Comparison of ENCODE assay signal across 8 mouse cellular contexts in the genomic region with DNA sequence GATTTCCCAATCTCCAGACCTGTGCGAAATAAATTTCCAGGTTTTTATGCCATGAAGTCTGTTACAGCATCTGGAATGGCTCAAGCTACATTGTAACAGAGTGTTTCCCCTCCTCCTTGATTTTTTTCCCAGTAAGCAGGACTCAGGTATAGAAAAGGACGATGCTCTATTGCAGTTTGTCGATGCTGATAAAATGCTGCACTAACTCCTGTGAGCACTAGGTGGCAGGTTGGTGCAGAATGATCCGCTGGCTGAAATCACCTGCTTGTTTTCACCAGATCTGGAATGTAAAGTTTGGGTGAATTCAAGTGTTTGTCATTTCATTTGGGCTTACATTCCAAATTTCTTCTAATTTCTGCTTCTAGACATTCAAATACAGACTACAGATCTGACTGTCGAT. TPM values are rescaled to one million over a fixed set of nuclear protein-coding genes. Genes with fewer than 3 reads are reported as not detected.
DNase-seq lines count a peak whose midpoint lies in the region; ATAC-seq and TF ChIP-seq lines count a peak whose summit lies in the region.

No protein-coding gene starts in this region.

- H3K4me1 ChIP-seq in liver, embryonic 12.5 days: 0 out of 2 replicates have a peak, but pooled peaks cover 7% of the 10 kb centered on the region

- no peak for TF ChIP-seq POLR2A in brain, embryonic 14.5 days (IDR thresholded peaks at IDR 0.05; ENCODE audit: borderline replicate concordance, extremely low read depth, insufficient read depth, insufficient read length, poor library complexity, severe bottlenecking)

- H3K27ac ChIP-seq in liver, embryonic 12.5 days: no peak overlapping the region

- ATAC-seq in liver, embryonic 12.5 days: no peak

- H3K27me3 ChIP-seq in liver, embryonic 12.5 days (replicated peaks): no peaks in the 10 kb centered on the region

- 5% methylated on average over 5 of the region's 5 CpGs for WGBS in liver, embryonic 12.5 days (ENCODE audit: insufficient replicate concordance)

- H3K9me3 ChIP-seq in liver, embryonic 12.5 days (replicated peaks): no peaks in the 10 kb centered on the region

- intact Hi-C loops in gastrocnemius, postnatal 14 days (cut with DNase I; ENCODE audit: low total_unique reads): no loop called here

- DNase-seq in adrenal gland, postnatal 14 days: peak; percentile 39
- DNase-seq in adrenal gland, postnatal 25 days: no peak
- DNase-seq in liver: peak; percentile 26
- DNase-seq in brain, embryonic 14.5 days (ENCODE audit: low read depth): peak; percentile 73
- peak; percentile 24 for DNase-seq in gastrocnemius, postnatal 14 days
- peak; percentile 20 to 27 for DNase-seq in lung, adult 18-20 months
- DNase-seq in right cerebral cortex, postnatal 10 days (ENCODE audit: low spot score in 2 of 2): peak; percentile 58 to 71

- no peak overlapping the region for H3K9ac ChIP-seq in liver, embryonic 12.5 days

- H3K36me3 ChIP-seq in liver, embryonic 12.5 days: no peaks in the 10 kb centered on the region

- H3K4me2 ChIP-seq in liver, embryonic 12.5 days: no peak overlapping the region

- no peak overlapping the region for H3K4me3 ChIP-seq in liver, embryonic 12.5 days

- peak; percentile 79; the same call in 1 of the 2 replicates for TF ChIP-seq CTCF in brain, embryonic 14.5 days (IDR thresholded peaks at IDR 0.05; ENCODE audit: borderline replicate concordance, extremely low read depth, insufficient read depth, insufficient read length)

RNA-seq across cellular contexts. Expression of gene Slc17a5, which starts 9.0 kb away (rescaled TPM):
- 11.5 and 12.1 TPM in 2 replicates for total RNA-seq in adrenal gland, postnatal 14 days (2021)
- 10.6 and 16.7 TPM in 2 replicates for total RNA-seq in adrenal gland, postnatal 25 days (2021)
- polyA plus RNA-seq in liver, embryonic 12.5 days (2016; fragmentation: Nextera tagmentation; extraction: Ambion mirVana): 5.6 and 6.0 TPM in 2 replicates
- polyA plus RNA-seq in brain, embryonic 14.5 days (2012; rRNA removed): 9.3 and 11.5 TPM in 2 replicates
- 1 to 10 TPM; 3.9 to 4.6 TPM for total RNA-seq in gastrocnemius, postnatal 14 days (2021)

RNA-seq across cellular contexts. Expression of gene Cd109, which starts 18.5 kb away (rescaled TPM):
- total RNA-seq in adrenal gland, postnatal 14 days (2021): 2.2 and 3.5 TPM in 2 replicates
- 0.29 and 0.36 TPM in 2 replicates for total RNA-seq in adrenal gland, postnatal 25 days (2021)
- 0.38 and 0.50 TPM in 2 replicates for polyA plus RNA-seq in liver, embryonic 12.5 days (2016; fragmentation: Nextera tagmentation; extraction: Ambion mirVana)
- polyA plus RNA-seq in brain, embryonic 14.5 days (2012; rRNA removed): 1.3 and 2.0 TPM in 2 replicates
- total RNA-seq in gastrocnemius, postnatal 14 days (2021): 1 to 10 TPM; 5.7 to 6.1 TPM
